Comparison of ENCODE assay signal across 8 mouse cellular contexts in genomic region chr11:3293361-3293760, GRCm38 (mm10). TPM values are rescaled to one million over a fixed set of nuclear protein-coding genes. Genes with fewer than 3 reads are reported as not detected.
DNase-seq lines count a peak whose midpoint lies in the region; ATAC-seq and TF ChIP-seq lines count a peak whose summit lies in the region.

No protein-coding gene starts in this region.

- no peak for TF ChIP-seq CTCF in G1E (IDR thresholded peaks at IDR 0.05; ENCODE audit: low read depth, low read length)

- DNase-seq in heart, postnatal 36 days, result no peak
- DNase-seq in G1E (ENCODE audit: low spot score), result no peak
- peak; percentile 23 for DNase-seq in hindbrain, embryonic 10.5 days (ENCODE audit: low spot score)
- DNase-seq in midbrain, embryonic 11.5 days (ENCODE audit: low spot score, missing footprints), result peak; percentile 90
- no peak for DNase-seq in cerebellum, postnatal 4 days (ENCODE audit: low spot score in 2 of 2)
- no peak for DNase-seq in adrenal gland, postnatal 10 days
- DNase-seq in left cerebral cortex, postnatal 14 days (ENCODE audit: low spot score in 2 of 2), result no peak

- H3K9ac ChIP-seq in heart, embryonic 15.5 days, result peak overlapping the region; percentile 99
- H3K9ac ChIP-seq in midbrain, embryonic 11.5 days (ENCODE audit: low read length), result peak overlapping the region; percentile 100

- peak overlapping the region; percentile 77 for H3K4me3 ChIP-seq in heart, embryonic 15.5 days
- peak overlapping the region; percentile 93 for H3K4me3 ChIP-seq in G1E (ENCODE audit: low read depth, low read length)
- peak overlapping the region; percentile 95 for H3K4me3 ChIP-seq in hindbrain, embryonic 10.5 days
- H3K4me3 ChIP-seq in midbrain, embryonic 11.5 days (ENCODE audit: low read depth, low read length), result peak overlapping the region; percentile 92

- H3K9me3 ChIP-seq in heart, embryonic 15.5 days (replicated peaks), result no peaks in the 10 kb centered on the region
- H3K9me3 ChIP-seq in G1E (replicated peaks), result no peaks in the 10 kb centered on the region
- 0 out of 2 replicates have a peak, but pooled peaks cover 3% of the 10 kb centered on the region for H3K9me3 ChIP-seq in hindbrain, embryonic 10.5 days
- H3K9me3 ChIP-seq in midbrain, embryonic 11.5 days (ENCODE audit: control insufficient read depth, low read length), result no peaks in the 10 kb centered on the region

- peaks cover 53% of the 10 kb centered on the region for H3K4me1 ChIP-seq in heart, embryonic 15.5 days (replicated peaks)
- peaks cover 80% of the 10 kb centered on the region for H3K4me1 ChIP-seq in G1E (ENCODE audit: insufficient read depth, low read depth, low read length)
- H3K4me1 ChIP-seq in hindbrain, embryonic 10.5 days (replicated peaks), result peaks cover 54% of the 10 kb centered on the region
- peaks cover 24% of the 10 kb centered on the region for H3K4me1 ChIP-seq in midbrain, embryonic 11.5 days (ENCODE audit: control insufficient read depth, insufficient read depth, low read length)

- H3K4me2 ChIP-seq in heart, embryonic 15.5 days, result peak overlapping the region; percentile 85
- peak overlapping the region; percentile 100 for H3K4me2 ChIP-seq in midbrain, embryonic 11.5 days

- H3K36me3 ChIP-seq in heart, embryonic 15.5 days, result peaks cover 31% of the 10 kb centered on the region
- peaks cover 75% of the 10 kb centered on the region for H3K36me3 ChIP-seq in G1E (replicated peaks)
- peaks cover 72% of the 10 kb centered on the region for H3K36me3 ChIP-seq in hindbrain, embryonic 10.5 days
- peaks cover 15% of the 10 kb centered on the region for H3K36me3 ChIP-seq in midbrain, embryonic 11.5 days (ENCODE audit: control insufficient read depth, insufficient read depth, low read length)

- H3K27me3 ChIP-seq in heart, embryonic 15.5 days, result no peaks in the 10 kb centered on the region
- no peaks in the 10 kb centered on the region for H3K27me3 ChIP-seq in G1E (ENCODE audit: insufficient read depth, low read length)
- H3K27me3 ChIP-seq in hindbrain, embryonic 10.5 days (ENCODE audit: insufficient read depth, poor library complexity, severe bottlenecking), result no peaks in the 10 kb centered on the region
- H3K27me3 ChIP-seq in midbrain, embryonic 11.5 days (ENCODE audit: control insufficient read depth, insufficient read depth, low read length), result no peaks in the 10 kb centered on the region

- peak overlapping the region; percentile 99; the same call in 1 of the 2 replicates for H3K27ac ChIP-seq in heart, embryonic 15.5 days
- H3K27ac ChIP-seq in hindbrain, embryonic 10.5 days, result peak overlapping the region; percentile 100
- H3K27ac ChIP-seq in midbrain, embryonic 11.5 days (ENCODE audit: low read depth, low read length), result peak overlapping the region; percentile 100

- intact Hi-C loops in heart, postnatal 36 days (cut with DNase I), result no loop called here
- intact Hi-C loops in left cerebral cortex, postnatal 14 days (cut with DNase I), result no loop called here

- 53% methylated on average over 4 of the region's 4 CpGs for WGBS in heart, embryonic 15.5 days
- 21% methylated on average over 4 of the region's 4 CpGs for WGBS in hindbrain, embryonic 10.5 days
- WGBS in midbrain, embryonic 11.5 days, result 21% methylated on average over 4 of the region's 4 CpGs

- ATAC-seq in heart, embryonic 15.5 days (replicated peaks; ENCODE audit: insufficient number of reproducible peaks, insufficient read depth, low FRiP score, low read depth), result no peak
- ATAC-seq in G1E (ENCODE audit: extremely low read depth, insufficient number of reproducible peaks, low FRiP score, poor library complexity, severe bottlenecking), result no peak
- ATAC-seq in midbrain, embryonic 11.5 days (ENCODE audit: low FRiP score), result peak; percentile 1; the same call in 1 of the 2 replicates

RNA-seq across cellular contexts. Expression of gene Patz1, which starts 4.7 kb away (rescaled TPM):
- 20.0 and 32.0 TPM in 2 replicates for polyA plus RNA-seq in heart, embryonic 15.5 days (2015; fragmentation: Nextera tagmentation; extraction: Ambion mirVana)
- total RNA-seq in heart, postnatal 36 days (2021), result 10 to 100 TPM; 24.9 to 31.0 TPM
- total RNA-seq in G1E (2014; fragmentation: Nextera tagmentation) (71.9 and 89.1 TPM in 2 replicates), G1E (2017) (56.5 and 66.6 TPM in 2 replicates)
- 86.1 and 112 TPM in 2 replicates for polyA plus RNA-seq in G1E (2012)
- polyA plus RNA-seq in hindbrain, embryonic 10.5 days (2016; fragmentation: Nextera tagmentation; extraction: Ambion mirVana), result 106 and 116 TPM in 2 replicates
- 107 and 116 TPM in 2 replicates for polyA plus RNA-seq in midbrain, embryonic 11.5 days (2014; fragmentation: Nextera tagmentation; extraction: Ambion mirVana)
- total RNA-seq in adrenal gland, postnatal 10 days (2021), result 10 to 100 TPM; 31.2 to 38.5 TPM
- 10 to 100 TPM; 39.6 to 43.0 TPM for total RNA-seq in left cerebral cortex, postnatal 14 days (2021)

RNA-seq across cellular contexts. Expression of gene Drg1, which starts 27.1 kb away (rescaled TPM):
- 142 and 159 TPM in 2 replicates for polyA plus RNA-seq in heart, embryonic 15.5 days (2015; fragmentation: Nextera tagmentation; extraction: Ambion mirVana)
- total RNA-seq in heart, postnatal 36 days (2021), result 10 to 100 TPM; 61.8 to 63.3 TPM
- total RNA-seq in G1E (2014; fragmentation: Nextera tagmentation), result 190 and 198 TPM in 2 replicates
- total RNA-seq in G1E (2017), result 282 and 303 TPM in 2 replicates
- polyA plus RNA-seq in G1E (2012), result 101 and 116 TPM in 2 replicates
- polyA plus RNA-seq in hindbrain, embryonic 10.5 days (2016; fragmentation: Nextera tagmentation; extraction: Ambion mirVana), result 317 and 322 TPM in 2 replicates
- 327 and 332 TPM in 2 replicates for polyA plus RNA-seq in midbrain, embryonic 11.5 days (2014; fragmentation: Nextera tagmentation; extraction: Ambion mirVana)
- 10 to 100 TPM; 84.3 to 91.6 TPM for total RNA-seq in adrenal gland, postnatal 10 days (2021)
- 10 to 100 TPM; 89.7 to 91.4 TPM for total RNA-seq in left cerebral cortex, postnatal 14 days (2021)

RNA-seq across cellular contexts. Expression of gene Pik3ip1, which starts 36.8 kb away (rescaled TPM):
- 35.1 and 36.1 TPM in 2 replicates for polyA plus RNA-seq in heart, embryonic 15.5 days (2015; fragmentation: Nextera tagmentation; extraction: Ambion mirVana)
- total RNA-seq in heart, postnatal 36 days (2021), result 10 to 100 TPM; 49.4 to 66.2 TPM
- total RNA-seq in G1E (2014; fragmentation: Nextera tagmentation) (0.53 and 0.92 TPM in 2 replicates), G1E (2017) (2.2 and 2.4 TPM in 2 replicates)
- 4.8 and 5.4 TPM in 2 replicates for polyA plus RNA-seq in G1E (2012)
- 9.3 and 9.4 TPM in 2 replicates for polyA plus RNA-seq in hindbrain, embryonic 10.5 days (2016; fragmentation: Nextera tagmentation; extraction: Ambion mirVana)
- polyA plus RNA-seq in midbrain, embryonic 11.5 days (2014; fragmentation: Nextera tagmentation; extraction: Ambion mirVana), result 10.5 and 12.1 TPM in 2 replicates
- 10 to 100 TPM; 13.3 to 17.8 TPM for total RNA-seq in adrenal gland, postnatal 10 days (2021)
- total RNA-seq in left cerebral cortex, postnatal 14 days (2021), result 10 to 100 TPM; 25.7 to 26.5 TPM

Comparison
In these comparisons a context has a peak if more than half of its experiments do, and no peak if none do; other contexts are left out.
1. DNase-seq: peak in hindbrain, embryonic 10.5 days (single experiment) and midbrain, embryonic 11.5 days (single experiment); none in heart, postnatal 36 days (0 of 2), G1E (single experiment), cerebellum, postnatal 4 days (0 of 2), adrenal gland, postnatal 10 days (single experiment) and left cerebral cortex, postnatal 14 days (0 of 2).
2. RNA of gene Pik3ip1, which starts 36.8 kb away (total RNA-seq): 49.4 to 66.2 TPM in heart, postnatal 36 days, 25.7 to 26.5 TPM in left cerebral cortex, postnatal 14 days and 13.3 to 17.8 TPM in adrenal gland, postnatal 10 days; 0.53 to 2.4 TPM in G1E; every median in the first group is over 4 times any median in the second.
3. Peak in every context shown above with its lines, with median percentiles within 50 percentile points of each other: H3K27ac ChIP-seq and H3K4me3 ChIP-seq.